Mouse (Mus musculus) forebrain, embryonic 15.5 days (tissue): Measurements from ENCODE around the gene Ltn1. TPM values are rescaled to one million over a fixed set of nuclear protein-coding genes. Genes with fewer than 3 reads are reported as not detected.

Experiments used
- ATAC-seq: fragments of 200-750 bp; cut with Nextera tagmentation; replicated peaks from 2 replicates; pipeline ENCODE4 v1.8.0; 2017; ENCODE audit warnings: mild to moderate bottlenecking, moderate TSS enrichment, moderate library complexity
- H3K27ac ChIP-seq: fragments of 300-500 bp; sonication (generic); replicated peaks from 2 replicates; pipeline ENCODE4 v1.5.1; 2015; ENCODE audit warnings: mild to moderate bottlenecking, inconsistent platforms
- H3K27me3 ChIP-seq: fragments of 300-500 bp; sonication (generic); 2 replicates; pipeline ENCODE4 v1.6.1; 2015; ENCODE audit warnings: inconsistent platforms
- H3K36me3 ChIP-seq: fragments of 300-500 bp; sonication (generic); 2 replicates; pipeline ENCODE4 v1.6.1; 2015; ENCODE audit warnings: mild to moderate bottlenecking, inconsistent platforms
- H3K4me1 ChIP-seq: fragments of 300-500 bp; sonication (generic); 2 replicates; pipeline ENCODE4 v1.6.1; 2015; ENCODE audit warnings: inconsistent platforms
- H3K4me2 ChIP-seq: fragments of 300-500 bp; sonication (generic); replicated peaks from 2 replicates; pipeline ENCODE4 v1.6.1; 2015; ENCODE audit warnings: mild to moderate bottlenecking, inconsistent platforms
- H3K4me3 ChIP-seq: fragments of 300-500 bp; sonication (generic); 2 replicates; pipeline ENCODE4 v1.5.1; 2015; ENCODE audit warnings: mild to moderate bottlenecking, inconsistent platforms
- H3K9ac ChIP-seq: fragments of 300-500 bp; sonication (generic); replicated peaks from 2 replicates; pipeline ENCODE4 v1.6.1; 2015; ENCODE audit warnings: mild to moderate bottlenecking, inconsistent platforms
- H3K9me3 ChIP-seq: fragments of 300-500 bp; sonication (generic); 2 replicates; pipeline ENCODE4 v1.6.1; 2016; ENCODE audit warnings: inconsistent platforms
- WGBS: fragments of 180-500 bp; shearing (Covaris S2); methylation state at CpG from one replicate; pipeline ENCODE4 v1.1.7; 2015; ENCODE audit warnings: mixed read lengths; 5-methylcytosine and 5-hydroxymethylcytosine counted together
- polyA plus RNA-seq: library from polyadenylated mRNA; unstranded; fragments of >200 nt; fragmentation: Nextera tagmentation; extraction: Ambion mirVana; gene quantifications from 2 replicates; pipeline ENCODE4 v1.2.1, GENCODE M21; 2015

Gene Ltn1
- polyA plus RNA-seq, 1 experiment from 2014 or later, result 29.9 TPM

- Histone ChIP-seq H3K4me3 (no peak overlapping the region), H3K27me3 (no peaks in the 10 kb centered on the region), H3K4me1 (no peaks in the 10 kb centered on the region), H3K27ac (no peak overlapping the region), H3K36me3 (no peaks in the 10 kb centered on the region), H3K9ac (no peak overlapping the region), H3K9me3 (no peaks in the 10 kb centered on the region), H3K4me2 (no peak overlapping the region)
- no peak for ATAC-seq
- WGBS, result 93% methylated on average over 3 of the region's 3 CpGs
Observed at GRCm38 (mm10) chr16:87329986-87330385, 102.4 kb downstream of the Ltn1 start.

Other genes starting within 250 kb of the Ltn1 start
- gene N6amt1, start 78.4 kb downstream of the Ltn1 start, polyA plus RNA-seq, result 16.2 and 16.3 TPM in 2 replicates
- gene Rwdd2b, start 8.0 kb upstream of the Ltn1 start, polyA plus RNA-seq, result 10.4 and 11.3 TPM in 2 replicates
- 48.5 and 51.6 TPM in 2 replicates for gene Usp16, start 22.1 kb upstream of the Ltn1 start, polyA plus RNA-seq
- gene Cct8, start 63.3 kb upstream of the Ltn1 start, polyA plus RNA-seq, result 454 and 460 TPM in 2 replicates
- gene Map3k7cl, start 120.7 kb upstream of the Ltn1 start, polyA plus RNA-seq, result 0.11 TPM in 1 of 2 replicates, not detected in the other